Mouse (Mus musculus) liver, embryonic 15.5 days (tissue): ENCODE measurements around the gene Atxn7l1. TPM values are rescaled to one million over a fixed set of nuclear protein-coding genes. Genes with fewer than 3 reads are reported as not detected.

ENCODE experiments used
- polyA plus RNA-seq: library from polyadenylated mRNA; unstranded; fragments of >200 nt; fragmentation: Nextera tagmentation; extraction: Ambion mirVana; gene quantifications from 2 replicates; pipeline ENCODE4 v1.2.1, GENCODE M21; 2015

Atxn7l1 gene
- polyA plus RNA-seq, 1 experiment from 2014 or later: 14.7 TPM

Other genes with a start within 250 kb of the Atxn7l1 start
- gene Sypl, start 193.8 kb upstream of the Atxn7l1 start, polyA plus RNA-seq: 40.4 and 42.0 TPM in 2 replicates
- 0.06 TPM in 1 of 2 replicates, not detected in the other for gene Cdhr3, start 54.8 kb upstream of the Atxn7l1 start, polyA plus RNA-seq
- gene Efcab10, start 247.2 kb downstream of the Atxn7l1 start, polyA plus RNA-seq: not detected in 2 replicates